Mouse (Mus musculus) layer of hippocampus, adult 2 months (tissue): Measurements from ENCODE around the gene Polr3c. TPM values are rescaled to one million over a fixed set of nuclear protein-coding genes. Genes with fewer than 3 reads are reported as not detected.
"Not testable (repeated sequence)": the region's sequence is repeated elsewhere in the genome, so short reads cannot be mapped to it uniquely, and the experiment has no call there.

ENCODE experiments used
- DNase-seq, 2 experiments: peaks; one replicate each; pipeline ENCODE4 v3.0.0; 2022; ENCODE audit warnings: low spot score in 2 of 2
- H3K27ac ChIP-seq: fragments of 200-600 bp; 2 replicates; pipeline ENCODE4 v1.8.1; 2022
- H3K4me3 ChIP-seq: fragments of 200-600 bp; 2 replicates; pipeline ENCODE4 v1.8.1; 2022; ENCODE audit warnings: mild to moderate bottlenecking
- CTCF ChIP-seq: fragments of 200-600 bp; conservative IDR thresholded peaks from 2 replicates; pipeline ENCODE4 v1.8.1; 2022; ENCODE audit warnings: antibody characterized with exemption, mild to moderate bottlenecking, moderate library complexity
- total RNA-seq, 2 experiments: library from RNA; stranded (reverse); gene quantifications; 2 replicates each; pipeline ENCODE4 v1.2.3; 2021

The Polr3c gene
- total RNA-seq, 2 experiments from 2014 or later, result 23.5 to 24.0 TPM

GRCm38 (mm10) chr3:96704778-96705177 is 22.6 kb downstream of the Polr3c start:
- Histone ChIP-seq H3K27ac (no peak overlapping the region), H3K4me3 (no peak overlapping the region)
- peak; percentile 74 for TF ChIP-seq CTCF
- DNase-seq, result no peak

GRCm38 (mm10) chr3:96701003-96701402 is 26.4 kb downstream of the Polr3c start:
- no peak for TF ChIP-seq CTCF
- no peak overlapping the region for H3K4me3 ChIP-seq
- no peak for DNase-seq
- H3K27ac ChIP-seq, result no peak overlapping the region

- TF ChIP-seq CTCF, result peak; percentile 80
- DNase-seq, result no peak
- no peak overlapping the region for H3K4me3 ChIP-seq
- H3K27ac ChIP-seq, result no peak overlapping the region
Observed at GRCm38 (mm10) chr3:96700376-96700775, 27.1 kb downstream of the Polr3c start.

- H3K27ac ChIP-seq, result no peak overlapping the region
- no peak overlapping the region for H3K4me3 ChIP-seq
- TF ChIP-seq CTCF, result peak; percentile 36
- DNase-seq, result no peak
Observed at GRCm38 (mm10) chr3:96698993-96699690, 28.3 kb downstream of the Polr3c start.

GRCm38 (mm10) chr3:96696766-96697732 is 30.4 kb downstream of the Polr3c start:
- peak overlapping the region; percentile 63 for H3K4me3 ChIP-seq
- DNase-seq, result peak; percentile 72 to 77
- no peak for TF ChIP-seq CTCF
- peak overlapping the region; percentile 95 for H3K27ac ChIP-seq

- no peak for TF ChIP-seq CTCF
- Histone ChIP-seq H3K4me3 (peak within 1 kb of the TSS; percentile 63), H3K27ac (peak within 1 kb of the TSS; percentile 95)
- peak; percentile 41 to 42 for DNase-seq
Observed at GRCm38 (mm10) chr3:96696198-96696765, 31.1 kb downstream of the Polr3c start, which contains the start of gene Pias3. Pias3 (plus strand) TSS chr3:96696384.

- no peak for TF ChIP-seq CTCF
- Histone ChIP-seq H3K4me3 (no peak overlapping the region), H3K27ac (no peak overlapping the region)
- DNase-seq, result no peak
Observed at GRCm38 (mm10) chr3:96693579-96693978, 33.8 kb downstream of the Polr3c start.

- no peak overlapping the region for H3K27ac ChIP-seq
- TF ChIP-seq CTCF, result peak; percentile 63
- no peak for DNase-seq
- no peak overlapping the region for H3K4me3 ChIP-seq
Observed at GRCm38 (mm10) chr3:96692506-96692905, 34.9 kb downstream of the Polr3c start.

GRCm38 (mm10) chr3:96690298-96690697 is 37.1 kb downstream of the Polr3c start:
- peak; percentile 20; the same call in 1 of the 2 replicates for TF ChIP-seq CTCF
- H3K27ac ChIP-seq, result no peak overlapping the region
- no peak for DNase-seq
- no peak overlapping the region for H3K4me3 ChIP-seq

GRCm38 (mm10) chr3:96688854-96689253 is 38.6 kb downstream of the Polr3c start:
- no peak for DNase-seq
- Histone ChIP-seq H3K4me3 (no peak overlapping the region), H3K27ac (no peak overlapping the region)
- no peak for TF ChIP-seq CTCF

GRCm38 (mm10) chr3:96686057-96686456 is 41.4 kb downstream of the Polr3c start:
- H3K4me3 ChIP-seq, DNase-seq, H3K27ac ChIP-seq: not testable (repeated sequence)

- no peak for TF ChIP-seq CTCF
- Histone ChIP-seq H3K4me3 (peak overlapping the region; percentile 37), H3K27ac (no peak overlapping the region)
- no peak for DNase-seq
Observed at GRCm38 (mm10) chr3:96684822-96685156, 42.6 kb downstream of the Polr3c start.
